Mouse (Mus musculus): ENCODE measurements around the gene Adcy2. TPM values are rescaled to one million over a fixed set of nuclear protein-coding genes. Genes with fewer than 3 reads are reported as not detected.

The Adcy2 gene
- polyA plus RNA-seq, 1 experiment = 2.7 TPM

DNA sequence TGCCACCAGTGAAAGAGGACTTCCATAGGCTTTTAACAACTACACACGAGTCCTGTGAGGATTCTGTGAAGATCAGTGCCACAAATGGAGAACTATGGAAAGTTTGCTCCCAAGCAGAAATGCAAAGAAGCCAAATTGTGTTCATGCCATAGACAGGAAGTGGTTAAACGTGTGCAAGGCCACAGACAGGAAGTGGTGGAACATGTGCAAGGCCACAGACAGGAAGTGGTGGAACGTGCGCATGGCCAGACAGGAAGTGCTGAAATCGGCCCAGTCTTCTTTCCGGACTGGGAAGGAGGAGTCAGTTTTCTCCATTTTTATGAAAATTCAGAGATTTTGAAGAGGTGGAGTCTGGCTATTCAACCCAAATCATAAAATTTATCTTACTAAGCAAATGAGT is 70.9 kb downstream of the Adcy2 start:
- Histone ChIP-seq H3K4me1 (ENCODE audit: control insufficient read depth, insufficient read depth, low read length) (no peaks in the 10 kb centered on the region; the same call in 1 of the 2 replicates), H3K4me3 (ENCODE audit: control insufficient read depth, low read depth, low read length) (no peak overlapping the region), H3K36me3 (ENCODE audit: control insufficient read depth, insufficient read depth, low read length) (no peaks in the 10 kb centered on the region), H3K27ac (ENCODE audit: control insufficient read depth, insufficient read depth, low read depth, low read length) (no peak overlapping the region; the same call in 1 of the 2 replicates), H3K27me3 (ENCODE audit: control insufficient read depth, insufficient read depth, low read length) (no peaks in the 10 kb centered on the region)
- TF ChIP-seq POLR2A (IDR thresholded peaks at IDR 0.05; ENCODE audit: control insufficient read depth, low read depth, low read length) = no peak
- no peak for TF ChIP-seq CTCF (IDR thresholded peaks at IDR 0.05; ENCODE audit: control insufficient read depth, insufficient read depth, insufficient replicate concordance, low read depth, low read length)

DNA sequence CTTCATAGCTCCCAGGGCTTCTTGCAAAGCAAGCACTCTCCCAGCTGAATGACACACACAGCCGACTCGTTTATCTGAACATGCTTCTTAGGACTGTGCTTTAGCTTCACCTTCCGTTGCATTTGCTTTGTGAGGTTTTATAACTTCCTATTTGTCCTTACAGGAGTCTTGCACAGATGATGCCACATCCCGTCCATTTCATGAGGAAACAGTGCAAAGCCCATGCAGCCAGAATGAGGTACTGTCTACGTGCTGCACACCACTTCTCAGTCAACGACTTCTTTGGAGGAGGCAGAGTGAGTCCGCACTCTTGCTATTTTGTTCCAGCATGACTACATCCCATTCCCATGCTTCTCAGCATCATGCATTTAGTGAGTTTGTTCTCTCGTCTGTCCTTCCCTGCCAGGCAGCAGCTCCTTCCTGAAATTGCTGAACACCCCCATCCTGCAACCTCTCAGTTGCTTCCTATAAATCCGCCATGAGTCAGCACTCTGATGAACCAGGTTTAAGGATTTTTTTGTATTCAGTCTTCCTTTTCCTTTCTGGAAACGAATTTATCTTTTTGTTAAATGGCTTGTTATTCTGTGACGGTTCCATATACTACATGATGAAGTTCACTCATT is 85.6 kb downstream of the Adcy2 start:
- TF ChIP-seq POLR2A (IDR thresholded peaks at IDR 0.05; ENCODE audit: control insufficient read depth, low read depth, low read length) = no peak
- TF ChIP-seq CTCF (IDR thresholded peaks at IDR 0.05; ENCODE audit: control insufficient read depth, insufficient read depth, insufficient replicate concordance, low read depth, low read length) = no peak
- no peaks in the 10 kb centered on the region for H3K4me1 ChIP-seq (ENCODE audit: control insufficient read depth, insufficient read depth, low read length)
- no peak overlapping the region for H3K4me3 ChIP-seq (ENCODE audit: control insufficient read depth, low read depth, low read length)
- no peak overlapping the region for H3K27ac ChIP-seq (ENCODE audit: control insufficient read depth, insufficient read depth, low read depth, low read length)
- no peaks in the 10 kb centered on the region for H3K27me3 ChIP-seq (ENCODE audit: control insufficient read depth, insufficient read depth, low read length)
- H3K36me3 ChIP-seq (ENCODE audit: control insufficient read depth, insufficient read depth, low read length) = no peaks in the 10 kb centered on the region

- H3K27me3 ChIP-seq (ENCODE audit: control insufficient read depth, insufficient read depth, low read length) = no peaks in the 10 kb centered on the region
- H3K36me3 ChIP-seq (ENCODE audit: control insufficient read depth, insufficient read depth, low read length) = no peaks in the 10 kb centered on the region
- no peaks in the 10 kb centered on the region for H3K4me1 ChIP-seq (ENCODE audit: control insufficient read depth, insufficient read depth, low read length)
- no peak overlapping the region for H3K4me3 ChIP-seq (ENCODE audit: control insufficient read depth, low read depth, low read length)
- H3K27ac ChIP-seq (ENCODE audit: control insufficient read depth, insufficient read depth, low read depth, low read length) = no peak overlapping the region
- no peak for TF ChIP-seq CTCF (IDR thresholded peaks at IDR 0.05; ENCODE audit: control insufficient read depth, insufficient read depth, insufficient replicate concordance, low read depth, low read length)
- TF ChIP-seq POLR2A (IDR thresholded peaks at IDR 0.05; ENCODE audit: control insufficient read depth, low read depth, low read length) = no peak
Measured at GRCm38 (mm10) chr13:68906667-68907066, 92.7 kb downstream of the Adcy2 start.

- H3K27me3 ChIP-seq (ENCODE audit: control insufficient read depth, insufficient read depth, low read length) = no peaks in the 10 kb centered on the region
- H3K4me1 ChIP-seq (ENCODE audit: control insufficient read depth, insufficient read depth, low read length) = no peaks in the 10 kb centered on the region
- H3K36me3 ChIP-seq (ENCODE audit: control insufficient read depth, insufficient read depth, low read length) = no peaks in the 10 kb centered on the region
- TF ChIP-seq CTCF (IDR thresholded peaks at IDR 0.05; ENCODE audit: control insufficient read depth, insufficient read depth, insufficient replicate concordance, low read depth, low read length) (no peak), POLR2A (IDR thresholded peaks at IDR 0.05; ENCODE audit: control insufficient read depth, low read depth, low read length) (no peak)
- no peak overlapping the region for H3K4me3 ChIP-seq (ENCODE audit: control insufficient read depth, low read depth, low read length)
- no peak overlapping the region for H3K27ac ChIP-seq (ENCODE audit: control insufficient read depth, insufficient read depth, low read depth, low read length)
Measured at GRCm38 (mm10) chr13:68902708-68903107, 96.6 kb downstream of the Adcy2 start.

GRCm38 (mm10) chr13:68889929-68890593 is 109.3 kb downstream of the Adcy2 start:
- no peak overlapping the region for H3K4me3 ChIP-seq (ENCODE audit: control insufficient read depth, low read depth, low read length)
- TF ChIP-seq POLR2A (IDR thresholded peaks at IDR 0.05; ENCODE audit: control insufficient read depth, low read depth, low read length) (no peak), CTCF (IDR thresholded peaks at IDR 0.05; ENCODE audit: control insufficient read depth, insufficient read depth, insufficient replicate concordance, low read depth, low read length) (no peak)
- H3K36me3 ChIP-seq (ENCODE audit: control insufficient read depth, insufficient read depth, low read length) = no peaks in the 10 kb centered on the region
- H3K27me3 ChIP-seq (ENCODE audit: control insufficient read depth, insufficient read depth, low read length) = no peaks in the 10 kb centered on the region
- H3K4me1 ChIP-seq (ENCODE audit: control insufficient read depth, insufficient read depth, low read length) = no peaks in the 10 kb centered on the region
- no peak overlapping the region for H3K27ac ChIP-seq (ENCODE audit: control insufficient read depth, insufficient read depth, low read depth, low read length)

- Histone ChIP-seq H3K27ac (ENCODE audit: control insufficient read depth, insufficient read depth, low read depth, low read length) (no peak overlapping the region), H3K27me3 (ENCODE audit: control insufficient read depth, insufficient read depth, low read length) (no peaks in the 10 kb centered on the region), H3K36me3 (ENCODE audit: control insufficient read depth, insufficient read depth, low read length) (no peaks in the 10 kb centered on the region), H3K4me3 (ENCODE audit: control insufficient read depth, low read depth, low read length) (no peak overlapping the region), H3K4me1 (ENCODE audit: control insufficient read depth, insufficient read depth, low read length) (no peaks in the 10 kb centered on the region)
- TF ChIP-seq POLR2A (IDR thresholded peaks at IDR 0.05; ENCODE audit: control insufficient read depth, low read depth, low read length) (no peak), CTCF (IDR thresholded peaks at IDR 0.05; ENCODE audit: control insufficient read depth, insufficient read depth, insufficient replicate concordance, low read depth, low read length) (no peak)
Measured at GRCm38 (mm10) chr13:68868776-68869175, 130.6 kb downstream of the Adcy2 start.

DNA sequence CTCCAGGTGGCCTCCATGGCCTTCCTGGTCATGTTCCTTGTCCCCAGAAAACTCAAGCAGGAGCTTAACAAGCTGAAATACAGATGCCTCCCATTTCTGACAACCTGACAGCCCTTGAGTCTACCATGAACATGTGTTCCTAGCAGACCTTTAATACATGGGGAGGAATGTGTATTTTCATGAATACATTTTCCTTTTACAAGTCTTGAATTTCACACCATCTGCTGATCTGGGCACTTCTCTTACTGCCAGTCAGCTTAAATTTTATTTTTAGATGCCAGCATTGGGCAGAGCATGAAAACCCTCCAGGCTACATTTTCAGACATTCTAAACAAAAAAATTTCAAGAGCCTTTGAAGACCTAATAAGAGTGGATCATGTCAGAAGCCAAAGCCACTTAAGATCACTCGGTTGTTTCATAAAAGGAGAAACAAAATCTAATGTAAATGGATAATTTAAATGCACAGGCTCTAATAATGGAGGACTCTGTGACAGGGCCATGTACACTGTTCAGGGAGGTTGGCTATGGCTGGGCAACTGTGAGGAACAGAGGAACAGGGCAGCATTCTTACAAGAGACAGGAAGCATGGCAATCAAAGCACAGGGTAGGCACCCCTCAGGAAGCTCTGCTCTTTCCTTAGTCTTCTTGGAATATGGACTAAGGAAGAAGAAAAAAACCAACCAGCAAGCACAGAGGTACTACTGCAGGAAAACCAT is 131.2 kb downstream of the Adcy2 start:
- Histone ChIP-seq H3K27me3 (ENCODE audit: control insufficient read depth, insufficient read depth, low read length) (no peaks in the 10 kb centered on the region), H3K36me3 (ENCODE audit: control insufficient read depth, insufficient read depth, low read length) (no peaks in the 10 kb centered on the region), H3K4me1 (ENCODE audit: control insufficient read depth, insufficient read depth, low read length) (no peaks in the 10 kb centered on the region), H3K4me3 (ENCODE audit: control insufficient read depth, low read depth, low read length) (no peak overlapping the region), H3K27ac (ENCODE audit: control insufficient read depth, insufficient read depth, low read depth, low read length) (no peak overlapping the region)
- TF ChIP-seq CTCF (IDR thresholded peaks at IDR 0.05; ENCODE audit: control insufficient read depth, insufficient read depth, insufficient replicate concordance, low read depth, low read length) (no peak), POLR2A (IDR thresholded peaks at IDR 0.05; ENCODE audit: control insufficient read depth, low read depth, low read length) (no peak)
